ENCODE assay signal across 10 mouse cellular contexts in genomic region chr4:88406887-88407696, GRCm38 (mm10). TPM values are rescaled to one million over a fixed set of nuclear protein-coding genes. Genes with fewer than 3 reads are reported as not detected.
DNase-seq lines count a peak whose midpoint lies in the region; ATAC-seq lines count a peak whose summit lies in the region.
"Had no signal": no experiment of that assay in that cellular context is flagged by ENCODE, and none has a peak within 500 bp of the region (broad histone marks: within the 10 kb centered on the region; RNA-seq: fewer than 3 reads in every experiment).

No protein-coding gene starts in this region.

- H3K36me3 ChIP-seq in midbrain, embryonic 13.5 days = peaks cover 4% of the 10 kb centered on the region; the same call in 1 of the 2 replicates
- H3K36me3 ChIP-seq in stomach, embryonic 16.5 days (ENCODE audit: control insufficient read depth, insufficient read depth, low read length) = no peaks in the 10 kb centered on the region

- peak; percentile 96 for ATAC-seq in midbrain, embryonic 13.5 days
- ATAC-seq in stomach, embryonic 16.5 days (ENCODE audit: insufficient read depth, low FRiP score) = peak; percentile 40; the same call in 1 of the 2 replicates

- H3K9ac ChIP-seq in midbrain, embryonic 13.5 days (replicated peaks) = no peak overlapping the region
- H3K9ac ChIP-seq in stomach, embryonic 16.5 days (ENCODE audit: low read length) = no peak overlapping the region
- H3K9ac ChIP-seq: embryonic facial prominence, embryonic 13.5 days; limb, embryonic 12.5 days had no signal

- H3K27ac ChIP-seq in midbrain, embryonic 13.5 days = peak overlapping the region; percentile 41; the same call in 1 of the 2 replicates
- no peak overlapping the region for H3K27ac ChIP-seq in stomach, embryonic 16.5 days (ENCODE audit: low read length)
- H3K27ac ChIP-seq: limb, embryonic 12.5 days had no signal

- peaks cover 6% of the 10 kb centered on the region; the same call in 1 of the 2 replicates for H3K4me1 ChIP-seq in midbrain, embryonic 13.5 days (replicated peaks)
- no peaks in the 10 kb centered on the region; the same call in 1 of the 2 replicates for H3K4me1 ChIP-seq in stomach, embryonic 16.5 days (ENCODE audit: control insufficient read depth, insufficient read depth, low read length)

- H3K4me3 ChIP-seq in midbrain, embryonic 13.5 days (replicated peaks) = no peak overlapping the region
- no peak overlapping the region for H3K4me3 ChIP-seq in stomach, embryonic 16.5 days (replicated peaks; ENCODE audit: low read length)
- H3K4me3 ChIP-seq: embryonic facial prominence, embryonic 13.5 days; limb, embryonic 12.5 days had no signal

- intact Hi-C loops in left cerebral cortex, postnatal 10 days (cut with DNase I) = no loop called here

- peak; percentile 92 for DNase-seq in heart, adult 11 months
- no peak for DNase-seq in heart, adult 8-10 months (ENCODE audit: low spot score)
- peak; percentile 3 for DNase-seq in cerebellum, adult 9-10 months
- peak; percentile 19 to 29 for DNase-seq in frontal cortex, postnatal 14 days (ENCODE audit: low spot score in 2 of 2)
- peak; percentile 46 to 67 for DNase-seq in left cerebral cortex, postnatal 10 days (ENCODE audit: extremely low spot score in 1 of 2, low spot score in 2 of 2)
- DNase-seq in kidney, adult 11 months = no peak

- H3K4me2 ChIP-seq in midbrain, embryonic 13.5 days (replicated peaks) = no peak overlapping the region
- no peak overlapping the region for H3K4me2 ChIP-seq in stomach, embryonic 16.5 days (ENCODE audit: low read depth, low read length)
- H3K4me2 ChIP-seq: embryonic facial prominence, embryonic 13.5 days; limb, embryonic 12.5 days had no signal

- no peaks in the 10 kb centered on the region for H3K27me3 ChIP-seq in midbrain, embryonic 13.5 days
- H3K27me3 ChIP-seq in stomach, embryonic 16.5 days (ENCODE audit: control insufficient read depth, insufficient read depth, low read length) = no peaks in the 10 kb centered on the region
- H3K27me3 ChIP-seq: embryonic facial prominence, embryonic 13.5 days; limb, embryonic 12.5 days had no signal

- H3K9me3 ChIP-seq in midbrain, embryonic 13.5 days = no peaks in the 10 kb centered on the region
- no peaks in the 10 kb centered on the region for H3K9me3 ChIP-seq in stomach, embryonic 16.5 days (replicated peaks; ENCODE audit: control insufficient read depth, low read length)
- H3K9me3 ChIP-seq: embryonic facial prominence, embryonic 13.5 days; limb, embryonic 12.5 days had no signal

- WGBS in midbrain, embryonic 13.5 days = 51% methylated on average over 4 of the region's 4 CpGs
- WGBS in stomach, embryonic 16.5 days = 75% methylated on average over 4 of the region's 4 CpGs

RNA-seq across cellular contexts. Expression of gene Hacd4, which starts 31.6 kb away (rescaled TPM):
- 1 to 10 TPM; 4.0 to 5.6 (median 4.4) TPM for total RNA-seq in heart, adult 8-10 months (2022)
- 1 to 10 TPM; 2.8 to 3.5 TPM for total RNA-seq in left cerebral cortex, postnatal 10 days (2021)
- polyA plus RNA-seq in midbrain, embryonic 13.5 days (2015; fragmentation: Nextera tagmentation; extraction: Ambion mirVana) = 3.1 and 3.4 TPM in 2 replicates
- 10.6 and 12.0 TPM in 2 replicates for polyA plus RNA-seq in stomach, embryonic 16.5 days (2015; fragmentation: Nextera tagmentation; extraction: Ambion mirVana)

Comparison
In these comparisons a context has a peak if more than half of its experiments do, and no peak if none do; other contexts are left out.
1. DNase-seq: peak in heart, adult 11 months (single experiment), cerebellum, adult 9-10 months (single experiment), frontal cortex, postnatal 14 days (2 of 2) and left cerebral cortex, postnatal 10 days (2 of 2); none in heart, adult 8-10 months (single experiment) and kidney, adult 11 months (single experiment).